Mouse (Mus musculus) CH12.LX (cell line): ENCODE measurements around the gene Olfr1417.

Experiments used
- CHD2 ChIP-seq: IDR thresholded peaks from 2 replicates; pipeline ENCODE4 v1.6.1; 2011; ENCODE audit warnings: low read length, improper control_type of control experiment
- CTCF ChIP-seq, 2 experiments: IDR thresholded peaks in 1 of 2; conservative IDR thresholded peaks in 1 of 2; 2 replicates each; pipeline ENCODE4 v1.5.1; 2011 to 2012; ENCODE audit warnings: low read depth in 2 of 2, low read length in 2 of 2, improper control_type of control experiment in 1 of 2, inconsistent platforms in 1 of 2, mild to moderate bottlenecking in 1 of 2, moderate library complexity in 1 of 2
- ELF1 ChIP-seq: IDR thresholded peaks from 2 replicates; pipeline ENCODE4 v1.6.1; 2014; ENCODE audit warnings: low read depth, mild to moderate bottlenecking, inconsistent platforms, low read length, improper control_type of control experiment
- EP300 ChIP-seq: IDR thresholded peaks from 2 replicates; pipeline ENCODE4 v1.6.1; 2011; ENCODE audit warnings: low read length, improper control_type of control experiment
- IRF4 ChIP-seq: IDR thresholded peaks from 2 replicates; pipeline ENCODE4 v1.6.1; 2014; ENCODE audit warnings: low read depth, mild to moderate bottlenecking, inconsistent platforms, low read length, improper control_type of control experiment
- JUND ChIP-seq: conservative IDR thresholded peaks from 2 replicates; pipeline ENCODE4 v1.6.1; 2011; ENCODE audit warnings: low read depth, low read length, improper control_type of control experiment
- MAFK ChIP-seq: IDR thresholded peaks from 2 replicates; pipeline ENCODE4 v1.6.1; 2011; ENCODE audit warnings: low read length, improper control_type of control experiment; ENCODE audit not compliant: insufficient replicate concordance
- NELFE ChIP-seq: IDR thresholded peaks from 2 replicates; pipeline ENCODE4 v1.6.1; 2011; ENCODE audit warnings: low read depth, low read length, improper control_type of control experiment
- POLR2A ChIP-seq: IDR thresholded peaks from 2 replicates; pipeline ENCODE4 v1.6.1; 2011; ENCODE audit warnings: low read depth, mild to moderate bottlenecking, improper control_type of control experiment, low read length
- POLR2AphosphoS2 ChIP-seq: IDR thresholded peaks from 2 replicates; pipeline ENCODE4 v1.6.1; 2011; ENCODE audit warnings: low read depth, low read length, improper control_type of control experiment
- RCOR1 ChIP-seq: conservative IDR thresholded peaks from 2 replicates; pipeline ENCODE4 v1.6.1; 2012; ENCODE audit warnings: low read depth, mild to moderate bottlenecking, inconsistent platforms, low read length, improper control_type of control experiment
- UBTF ChIP-seq: IDR thresholded peaks from 2 replicates; pipeline ENCODE4 v1.6.1; 2012; ENCODE audit warnings: low read depth, mild to moderate bottlenecking, inconsistent platforms, low read length, improper control_type of control experiment, moderate library complexity
- USF1 ChIP-seq: IDR thresholded peaks from 2 replicates; pipeline ENCODE4 v1.6.1; 2014; ENCODE audit warnings: low read depth, mild to moderate bottlenecking, inconsistent platforms, low read length, improper control_type of control experiment
- USF2 ChIP-seq: conservative IDR thresholded peaks from 2 replicates; pipeline ENCODE4 v1.6.1; 2011; ENCODE audit warnings: low read depth, low read length, improper control_type of control experiment

DNA sequence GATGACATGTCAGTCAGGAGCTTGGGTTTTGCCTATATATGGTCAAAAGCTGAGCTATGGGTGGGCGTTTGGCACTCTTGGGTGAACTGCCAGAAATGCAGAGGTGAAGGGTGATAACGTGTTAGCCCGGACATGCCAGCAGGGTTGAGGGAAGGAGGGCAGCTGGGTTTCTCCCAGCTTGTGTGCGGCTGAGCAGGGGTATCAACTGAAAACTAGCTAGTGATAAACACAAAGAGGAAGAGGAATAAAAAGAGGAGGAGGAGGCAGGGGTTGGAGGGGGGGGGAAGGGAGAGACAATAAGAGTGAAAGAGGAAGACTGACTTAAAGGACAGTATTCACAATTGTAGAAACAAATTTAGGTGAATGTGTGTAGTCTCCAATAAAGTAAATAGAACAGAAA is 13.6 kb upstream of the Olfr1417 start:
- TF ChIP-seq CHD2 = no peak
- no peak for TF ChIP-seq POLR2AphosphoS2
- no peak for TF ChIP-seq NELFE
- TF ChIP-seq USF1 = no peak
- no peak for TF ChIP-seq CTCF (conservative IDR thresholded peaks at IDR 0.05 in 1 of 2, IDR thresholded peaks at IDR 0.05 in 1 of 2; ENCODE audit: low read depth in 2 of 2, low read length in 2 of 2)
- no peak for TF ChIP-seq MAFK
- no peak for TF ChIP-seq JUND
- TF ChIP-seq POLR2A = no peak
- TF ChIP-seq USF2 = no peak
- no peak for TF ChIP-seq EP300
- TF ChIP-seq RCOR1 = no peak
- TF ChIP-seq ELF1 = no peak
- no peak for TF ChIP-seq IRF4
- TF ChIP-seq UBTF = no peak
